Mouse (Mus musculus) cerebellum, adult 9-10 months (tissue): ENCODE measurements around the gene Hnrnpul1.

Experiments
- DNase-seq: peaks from one replicate; pipeline ENCODE4 v3.0.0; 2022

The Hnrnpul1 gene

GRCm38 (mm10) chr7:25687811-25688401 lies 66.7 kb downstream of the Hnrnpul1 start:
- DNase-seq = no peak

DNA sequence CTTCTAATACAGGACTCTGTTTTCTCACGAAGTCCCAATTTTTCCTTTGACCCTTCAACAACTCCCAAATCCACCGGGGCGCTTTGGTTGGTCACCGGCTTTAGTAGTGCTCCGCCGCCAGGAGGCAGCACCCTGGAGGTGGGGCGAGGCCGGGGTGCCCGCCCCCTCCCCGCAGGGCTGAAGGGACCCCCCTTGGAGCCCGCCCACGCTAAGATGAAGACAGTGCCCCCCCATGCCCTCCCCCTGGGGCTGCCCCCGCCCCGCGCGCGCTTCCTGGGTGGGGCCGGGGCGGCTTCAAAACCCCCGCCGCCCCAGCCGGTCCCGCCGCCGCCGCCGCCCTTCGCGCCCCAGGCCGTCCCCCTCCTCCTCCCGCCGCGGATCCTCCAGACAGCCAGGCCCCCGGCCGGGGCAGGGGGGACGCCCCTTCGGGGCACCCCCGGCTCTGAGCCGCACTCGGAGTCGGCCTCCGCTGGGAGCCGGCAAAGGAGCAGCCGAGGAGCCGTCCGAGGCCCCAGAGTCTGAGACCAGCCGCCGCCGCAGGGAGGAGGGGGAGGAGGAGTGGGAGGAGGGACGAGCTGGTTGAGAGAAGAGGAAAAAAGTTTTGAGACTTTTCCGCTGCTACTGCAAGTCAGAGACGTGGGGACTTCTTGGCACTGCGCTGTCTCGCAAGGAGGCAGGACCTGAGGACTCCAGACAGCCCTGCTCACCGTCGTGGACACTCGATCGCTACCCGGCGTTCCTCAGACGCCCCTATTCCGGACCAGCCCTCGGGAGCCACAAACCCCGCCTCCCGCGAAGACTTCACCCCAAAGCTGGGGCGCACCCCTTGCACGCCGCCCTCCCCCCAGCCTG lies 67.7 kb downstream of the Hnrnpul1 start, which contains the start of gene Tgfb1:
Gene Tgfb1, plus strand, starts transcription at position 323 of the 852 bp plus-strand sequence.
- no peak for DNase-seq

DNA sequence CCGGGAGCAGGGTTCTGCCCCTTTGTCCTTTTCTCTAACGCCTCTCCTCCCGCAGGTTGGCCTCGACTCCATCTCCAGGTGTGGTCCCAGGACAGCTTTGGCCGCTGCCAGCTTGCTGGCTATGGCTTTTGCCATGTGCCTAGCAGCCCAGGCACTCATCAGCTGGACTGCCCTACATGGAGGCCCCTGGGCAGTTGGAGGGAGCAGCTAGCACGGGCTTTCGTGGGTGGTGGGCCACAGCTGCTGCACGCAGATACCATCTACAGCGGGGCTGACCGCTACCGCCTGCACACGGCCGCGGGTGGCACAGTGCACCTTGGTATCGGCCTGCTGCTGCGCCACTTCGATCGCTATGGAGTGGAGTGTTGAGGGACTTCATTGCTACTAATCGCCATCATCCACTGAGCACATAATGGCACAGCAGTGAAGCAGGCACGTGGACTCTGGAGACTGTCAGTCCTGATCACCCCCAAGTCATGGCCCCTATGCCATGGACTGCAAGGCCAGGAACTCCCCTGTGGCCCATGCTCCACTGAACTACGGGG lies 68.6 kb downstream of the Hnrnpul1 start:
- no peak for DNase-seq

GRCm38 (mm10) chr7:25684659-25685058 lies 69.9 kb downstream of the Hnrnpul1 start:
- DNase-seq = no peak

- no peak for DNase-seq
Observed at GRCm38 (mm10) chr7:25683474-25684180, 70.9 kb downstream of the Hnrnpul1 start.

GRCm38 (mm10) chr7:25681341-25682231 lies 73.0 kb downstream of the Hnrnpul1 start:
- no peak for DNase-seq

DNA sequence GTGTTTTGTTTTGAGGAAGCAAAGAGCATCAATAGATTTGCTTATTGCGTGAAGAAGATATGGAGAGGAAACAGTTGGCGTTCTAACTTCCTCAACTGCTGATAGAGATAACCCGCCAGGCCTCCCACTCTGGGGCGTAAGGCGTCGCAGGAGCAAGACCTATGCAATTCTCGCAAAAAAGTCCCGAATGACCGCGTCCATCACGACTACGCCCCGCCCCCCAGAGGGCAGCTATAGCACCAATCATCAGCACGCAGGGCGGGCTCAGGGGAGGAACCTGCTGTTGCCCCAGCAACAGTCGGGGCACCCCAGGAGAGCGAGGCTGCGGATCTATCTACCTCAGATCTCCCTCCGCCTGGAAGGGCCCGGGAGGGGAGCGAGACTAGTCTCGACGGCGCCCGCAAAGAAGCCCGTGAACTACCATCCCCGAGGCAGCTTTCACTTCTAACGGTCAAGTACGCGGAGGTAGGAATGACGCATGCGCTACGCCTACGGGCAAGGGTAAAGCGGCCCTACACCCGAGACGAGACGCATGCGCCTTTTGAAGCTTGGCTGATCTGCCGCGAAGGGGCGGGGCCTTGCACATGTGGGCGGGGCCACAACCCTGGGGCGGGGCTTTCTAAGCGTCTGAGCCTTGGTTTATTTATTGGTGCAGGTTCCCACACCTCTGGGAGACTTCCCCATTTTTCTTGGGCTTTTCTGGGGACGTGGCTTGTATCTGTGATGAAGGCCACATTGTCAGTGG lies 73.9 kb downstream of the Hnrnpul1 start, which contains the start of gene B9d2:
Gene B9d2, plus strand, starts transcription at position 267 of the 745 bp plus-strand sequence.
- peak; percentile 93 for DNase-seq

- peak; percentile 41 for DNase-seq
Observed at GRCm38 (mm10) chr7:25679971-25680370, 74.6 kb downstream of the Hnrnpul1 start.

GRCm38 (mm10) chr7:25677013-25677412 lies 77.5 kb downstream of the Hnrnpul1 start:
- peak; percentile 47 for DNase-seq

- DNase-seq = peak; percentile 100
Observed at GRCm38 (mm10) chr7:25676085-25676781, 78.3 kb downstream of the Hnrnpul1 start.

GRCm38 (mm10) chr7:25675405-25675804 lies 79.2 kb downstream of the Hnrnpul1 start:
- peak; percentile 60 for DNase-seq

- DNase-seq = no peak
Observed at GRCm38 (mm10) chr7:25674719-25675300, 79.7 kb downstream of the Hnrnpul1 start, which contains the start of gene Tmem91. Tmem91 (minus strand) TSS chr7:25675166.

DNA sequence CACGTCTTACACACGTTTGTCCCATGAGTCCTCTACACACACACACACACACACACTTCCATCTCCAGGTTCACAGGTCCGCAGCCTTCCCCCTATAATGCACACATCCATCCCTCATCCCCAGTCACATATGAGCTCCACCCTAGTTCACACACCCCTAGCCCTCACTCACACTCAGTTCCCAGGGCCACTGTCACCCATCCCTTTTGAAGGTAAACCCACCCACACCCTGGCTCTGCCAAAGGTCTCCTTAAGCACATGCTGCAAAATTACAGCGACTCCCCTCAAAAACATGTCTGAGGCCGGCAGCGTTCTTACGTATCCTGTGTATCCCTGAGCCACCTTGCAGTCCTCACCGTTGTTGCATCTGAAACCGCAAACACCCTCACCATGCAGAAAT lies 80.3 kb downstream of the Hnrnpul1 start:
- DNase-seq = no peak

GRCm38 (mm10) chr7:25672442-25672841 lies 82.1 kb downstream of the Hnrnpul1 start:
- DNase-seq = no peak

DNA sequence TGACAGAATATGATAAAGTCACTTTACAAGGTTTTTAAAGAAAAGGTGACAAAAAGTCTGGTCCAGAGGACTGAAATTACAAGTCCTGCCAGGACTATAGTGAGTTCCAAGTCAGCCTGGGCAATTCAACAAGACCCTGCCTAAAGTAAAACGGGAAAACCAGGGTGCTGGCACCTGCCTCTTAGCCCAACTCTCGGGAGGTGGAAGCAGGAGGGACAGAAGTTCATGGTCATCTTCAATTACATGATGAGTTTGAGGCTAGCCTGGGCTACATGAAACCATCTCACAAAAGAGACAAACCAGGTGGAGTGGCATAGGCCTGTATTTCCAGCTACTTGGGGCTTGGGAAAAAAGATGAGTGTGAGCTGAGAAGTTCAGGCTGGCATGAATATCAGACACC lies 82.9 kb downstream of the Hnrnpul1 start:
- no peak for DNase-seq
